Mouse (Mus musculus) heart, embryonic 16.5 days (tissue): ENCODE measurements around the gene Galnt7. TPM values are rescaled to one million over a fixed set of nuclear protein-coding genes. Genes with fewer than 3 reads are reported as not detected.
A peak's percentile ranks its signal among the peaks of the same experiment; 100 is the strongest.

ENCODE experiments used
- ATAC-seq: fragments of 200-750 bp; cut with Nextera tagmentation; replicated peaks from 2 replicates; pipeline ENCODE4 v1.8.0; 2017; ENCODE audit warnings: moderate number of reproducible peaks; ENCODE audit not compliant: insufficient read depth, low FRiP score; ENCODE audit errors: extremely low read depth
- H3K27ac ChIP-seq: fragments of 300-500 bp; sonication (generic); 2 replicates; pipeline ENCODE4 v1.5.1; 2014; ENCODE audit warnings: mild to moderate bottlenecking, low read length, control low read depth, moderate library complexity
- H3K27me3 ChIP-seq: fragments of 300-500 bp; sonication (generic); 2 replicates; pipeline ENCODE4 v1.6.1; 2014; ENCODE audit warnings: low read length, mixed read lengths; ENCODE audit not compliant: control insufficient read depth, insufficient read depth
- H3K36me3 ChIP-seq: fragments of 300-500 bp; sonication (generic); 2 replicates; pipeline ENCODE4 v1.6.1; 2014; ENCODE audit not compliant: control insufficient read depth, insufficient read depth
- H3K4me1 ChIP-seq: fragments of 300-500 bp; sonication (generic); 2 replicates; pipeline ENCODE4 v1.6.1; 2014; ENCODE audit warnings: low read length, mixed read lengths; ENCODE audit not compliant: control insufficient read depth, insufficient read depth
- H3K4me2 ChIP-seq: fragments of 300-500 bp; sonication (generic); 2 replicates; pipeline ENCODE4 v1.6.1; 2014; ENCODE audit warnings: low read depth, mild to moderate bottlenecking, control low read depth, low read length
- H3K4me3 ChIP-seq: fragments of 300-500 bp; sonication (generic); 2 replicates; pipeline ENCODE4 v1.5.1; 2014; ENCODE audit warnings: mild to moderate bottlenecking, control low read depth, low read length
- H3K9ac ChIP-seq: fragments of 300-500 bp; sonication (generic); 2 replicates; pipeline ENCODE4 v1.6.1; 2014; ENCODE audit warnings: low read length, control low read depth
- H3K9me3 ChIP-seq: fragments of 300-500 bp; sonication (generic); replicated peaks from 2 replicates; pipeline ENCODE4 v1.6.1; 2016; ENCODE audit warnings: low read length; ENCODE audit not compliant: control insufficient read depth
- WGBS: fragments of 180-500 bp; shearing (Covaris S2); extraction: QIAGEN DNeasy Blood & Tissue Kit; methylation state at CpG from one replicate; pipeline ENCODE4 v1.1.7; 2014; 5-methylcytosine and 5-hydroxymethylcytosine counted together
- polyA plus RNA-seq: library from polyadenylated mRNA; unstranded; fragments of >200 nt; fragmentation: Nextera tagmentation; extraction: Ambion mirVana; gene quantifications from 2 replicates; pipeline ENCODE4 v1.2.1, GENCODE M21; 2015

Galnt7 gene
- polyA plus RNA-seq, 1 experiment from 2014 or later, result 7.1 TPM

DNA sequence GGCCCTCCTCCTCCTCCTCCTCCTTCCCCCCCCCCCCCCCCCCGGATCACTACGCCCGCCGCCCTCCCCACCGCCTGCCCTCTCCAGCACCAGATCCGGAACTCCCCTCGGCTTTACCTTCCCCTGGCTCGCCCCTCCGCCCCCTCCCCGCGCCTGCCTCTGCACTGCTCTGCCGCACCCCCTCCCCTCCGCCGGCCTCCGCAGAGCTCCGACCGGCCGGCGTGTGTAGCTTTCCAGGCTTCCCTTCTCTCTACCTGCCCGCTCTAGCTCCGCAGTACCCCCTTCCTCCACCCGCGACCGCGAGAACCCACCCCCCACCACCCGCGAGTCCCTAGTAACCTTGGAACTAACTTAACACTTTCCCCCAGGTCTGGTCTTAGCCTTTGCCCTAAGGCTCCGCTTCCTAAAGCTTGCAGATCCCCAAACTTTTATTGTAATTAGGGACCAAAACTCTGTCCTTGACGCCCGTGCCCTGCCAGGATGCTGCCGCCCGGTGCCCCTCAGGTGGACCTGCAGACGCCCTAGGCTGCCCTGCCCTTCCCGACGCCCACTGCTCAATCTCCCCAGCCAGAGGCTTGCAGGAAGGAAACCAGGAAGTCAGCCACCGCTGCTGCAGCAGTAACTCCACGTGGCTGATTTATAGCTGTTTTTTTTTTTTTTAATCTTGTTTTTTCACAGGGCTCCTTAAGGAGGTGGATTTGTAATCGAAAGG lies 380 bp upstream of the Galnt7 start:
- under 1% methylated on average over 27 of the region's 38 CpGs for WGBS
- peaks cover 6% of the 10 kb centered on the region; the same call in 1 of the 2 replicates for H3K4me1 ChIP-seq
- no peaks in the 10 kb centered on the region for H3K36me3 ChIP-seq
- H3K27ac ChIP-seq, result peak overlapping the region; percentile 92
- no peaks in the 10 kb centered on the region for H3K9me3 ChIP-seq
- H3K4me2 ChIP-seq, result peak overlapping the region; percentile 70
- peak overlapping the region; percentile 91 for H3K4me3 ChIP-seq
- no peaks in the 10 kb centered on the region for H3K27me3 ChIP-seq
- peak; percentile 39 for ATAC-seq
- H3K9ac ChIP-seq, result peak overlapping the region; percentile 97

DNA sequence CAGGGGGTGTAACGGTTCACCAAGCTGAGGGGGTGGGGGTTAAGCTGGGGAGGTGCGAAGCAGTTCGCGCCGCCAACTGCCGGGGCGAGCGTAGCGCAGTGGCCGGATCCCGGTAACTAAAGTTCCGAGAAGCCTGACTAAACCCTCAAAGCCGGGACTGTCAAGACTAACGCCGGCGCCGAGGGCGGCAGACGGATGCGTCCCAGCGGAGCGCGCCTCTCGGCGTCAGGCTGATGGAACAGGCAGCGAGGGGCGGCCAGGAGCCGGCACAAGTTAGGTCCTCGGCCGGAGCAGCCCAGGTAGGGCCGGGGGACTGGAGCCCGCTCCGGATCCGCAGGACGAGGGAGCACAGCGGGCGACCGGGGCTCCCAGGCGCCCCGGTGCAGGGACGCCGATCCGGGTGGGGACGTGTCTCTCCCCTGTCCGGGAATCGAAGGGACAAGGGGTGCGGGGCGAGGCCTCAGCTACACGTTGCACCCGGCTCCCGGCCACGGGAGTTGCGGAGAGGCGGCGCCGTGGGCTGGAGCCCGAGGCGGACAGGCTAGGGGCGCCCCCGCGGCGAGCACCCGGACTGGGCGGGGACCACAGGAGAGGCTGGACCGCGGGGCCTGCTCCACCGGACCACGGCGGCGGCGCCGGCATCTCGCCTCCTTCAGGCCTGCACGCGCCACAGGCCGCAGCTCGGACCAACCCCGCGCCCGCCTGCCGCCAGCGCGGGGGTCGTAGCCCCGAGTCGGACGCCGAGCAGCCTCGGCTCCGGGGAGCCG lies 960 bp downstream of the Galnt7 start:
- Histone ChIP-seq H3K9ac (peak overlapping the region; percentile 97), H3K4me2 (peak overlapping the region; percentile 70), H3K4me1 (peaks cover 13% of the 10 kb centered on the region), H3K27ac (peak overlapping the region; percentile 92), H3K36me3 (no peaks in the 10 kb centered on the region), H3K27me3 (no peaks in the 10 kb centered on the region), H3K9me3 (no peaks in the 10 kb centered on the region), H3K4me3 (peak overlapping the region; percentile 91)
- under 1% methylated on average over 91 of the region's 91 CpGs for WGBS
- ATAC-seq, result peak; percentile 73

DNA sequence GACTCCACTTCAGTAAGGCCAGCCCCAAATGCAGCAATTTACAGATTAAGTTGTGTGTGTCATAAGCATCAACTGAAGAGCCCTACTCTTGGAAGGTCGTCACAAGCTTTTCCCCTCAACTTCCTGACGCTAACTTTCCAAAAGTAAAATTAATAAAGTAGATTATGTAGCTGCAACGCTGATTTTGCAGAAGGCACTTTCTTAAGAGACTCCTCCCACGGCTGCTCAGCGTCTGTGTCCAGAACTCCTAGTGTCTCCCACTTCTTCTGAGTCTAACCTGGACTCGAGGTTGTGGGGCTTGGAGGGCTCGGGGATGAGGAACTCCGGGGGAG lies 1.5 kb downstream of the Galnt7 start:
- WGBS, result 3% methylated on average over 8 of the region's 8 CpGs
- peak overlapping the region; percentile 91 for H3K4me3 ChIP-seq
- H3K9me3 ChIP-seq, result no peaks in the 10 kb centered on the region
- no peaks in the 10 kb centered on the region for H3K36me3 ChIP-seq
- H3K27ac ChIP-seq, result peak overlapping the region; percentile 92
- H3K9ac ChIP-seq, result peak overlapping the region; percentile 97
- peak overlapping the region; percentile 70 for H3K4me2 ChIP-seq
- ATAC-seq, result no peak
- H3K27me3 ChIP-seq, result no peaks in the 10 kb centered on the region
- peaks cover 13% of the 10 kb centered on the region for H3K4me1 ChIP-seq

DNA sequence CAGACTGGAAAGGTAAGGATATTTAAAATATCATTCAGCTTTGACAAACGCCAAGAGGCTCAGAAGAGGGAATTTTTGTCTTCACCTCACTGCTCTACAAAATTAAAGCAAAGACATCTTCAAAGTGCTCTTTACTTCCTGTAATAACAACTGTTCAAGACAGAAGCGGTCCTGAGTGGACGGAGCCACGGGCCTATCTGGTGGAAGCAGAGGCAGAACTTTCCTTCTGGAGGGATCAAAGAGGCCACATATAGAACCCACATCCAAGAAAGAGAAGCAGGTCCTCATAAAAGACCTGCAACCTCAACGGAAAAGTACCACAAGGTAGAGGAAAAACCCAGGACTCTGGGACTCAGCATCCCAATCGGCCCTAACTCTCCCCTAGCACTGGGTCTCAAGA lies 2.6 kb downstream of the Galnt7 start:
- Histone ChIP-seq H3K4me1 (peaks cover 13% of the 10 kb centered on the region), H3K27ac (no peak overlapping the region), H3K36me3 (no peaks in the 10 kb centered on the region), H3K27me3 (no peaks in the 10 kb centered on the region), H3K4me3 (no peak overlapping the region), H3K9me3 (no peaks in the 10 kb centered on the region), H3K4me2 (no peak overlapping the region), H3K9ac (no peak overlapping the region)
- 82% methylated on average over 6 of the region's 6 CpGs for WGBS
- no peak for ATAC-seq

DNA sequence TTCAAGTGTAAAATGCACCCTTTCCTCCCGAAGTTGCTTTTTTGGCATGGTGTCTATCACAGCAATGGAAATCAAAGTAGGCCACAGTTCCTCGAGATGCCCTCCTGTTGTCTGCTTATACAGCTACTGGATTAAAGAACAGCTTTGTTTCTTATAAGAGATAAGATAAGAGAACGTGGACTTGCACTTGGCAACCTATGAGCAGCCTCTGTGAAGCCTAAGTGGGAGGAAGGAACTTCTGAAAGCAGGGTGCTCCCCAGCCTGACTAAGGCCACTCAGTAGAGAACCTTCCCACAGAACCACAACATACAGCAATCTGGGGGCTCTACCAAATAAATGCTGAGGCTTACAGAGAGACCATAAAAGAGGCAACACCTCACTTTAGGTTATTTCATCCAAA lies 5.3 kb downstream of the Galnt7 start:
- Histone ChIP-seq H3K4me1 (peaks cover 9% of the 10 kb centered on the region), H3K9ac (no peak overlapping the region), H3K27ac (no peak overlapping the region), H3K36me3 (no peaks in the 10 kb centered on the region), H3K27me3 (no peaks in the 10 kb centered on the region), H3K9me3 (no peaks in the 10 kb centered on the region), H3K4me2 (no peak overlapping the region), H3K4me3 (no peak overlapping the region)
- ATAC-seq, result no peak
- 27% methylated on average over 3 of the region's 3 CpGs for WGBS

DNA sequence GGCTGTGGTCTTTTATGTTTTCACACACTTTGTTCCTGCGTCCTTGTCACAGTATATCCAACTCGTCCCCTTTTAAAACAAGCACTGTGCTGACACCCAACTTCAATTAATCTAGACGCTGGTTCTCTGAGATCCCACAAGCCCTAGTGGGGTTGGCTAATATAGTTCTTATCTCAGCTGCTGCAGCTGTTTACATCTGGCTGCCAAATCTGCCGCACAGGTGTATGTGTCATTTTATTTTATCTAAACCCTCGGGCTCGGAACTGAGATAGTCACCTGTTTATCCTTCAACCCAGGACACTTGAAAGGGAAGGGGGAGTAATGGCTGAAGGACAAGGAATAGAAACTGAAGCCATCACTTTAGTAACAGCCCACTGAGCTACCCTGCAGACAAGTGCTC lies 8.6 kb downstream of the Galnt7 start:
- Histone ChIP-seq H3K4me2 (no peak overlapping the region), H3K27me3 (no peaks in the 10 kb centered on the region), H3K9ac (no peak overlapping the region), H3K4me1 (peaks cover 18% of the 10 kb centered on the region), H3K27ac (no peak overlapping the region), H3K36me3 (no peaks in the 10 kb centered on the region), H3K4me3 (no peak overlapping the region), H3K9me3 (no peaks in the 10 kb centered on the region)
- no peak for ATAC-seq
- 40% methylated on average over 6 of the region's 6 CpGs for WGBS

DNA sequence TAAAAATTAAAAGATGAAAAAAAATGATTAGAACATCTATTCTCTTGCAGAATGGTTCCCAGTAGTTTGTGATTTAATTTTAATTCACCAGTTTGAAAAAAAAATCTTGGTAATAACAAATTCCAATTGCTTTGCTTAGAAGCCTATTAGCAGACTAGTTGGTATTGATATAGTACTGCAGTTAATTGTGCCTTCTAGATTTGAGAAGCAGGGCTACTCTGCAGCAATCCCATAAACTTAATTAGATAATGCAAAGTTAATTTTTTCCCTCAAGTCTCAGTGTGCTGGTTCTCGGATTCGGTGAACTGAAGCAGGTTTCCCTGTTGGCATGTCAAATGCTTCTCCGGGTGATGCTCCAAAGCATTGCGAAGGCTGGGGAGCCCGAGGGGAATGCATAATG lies 10.1 kb downstream of the Galnt7 start:
- H3K4me2 ChIP-seq, result no peak overlapping the region
- H3K36me3 ChIP-seq, result no peaks in the 10 kb centered on the region
- H3K27ac ChIP-seq, result no peak overlapping the region
- no peaks in the 10 kb centered on the region for H3K27me3 ChIP-seq
- no peak for ATAC-seq
- H3K9ac ChIP-seq, result no peak overlapping the region
- peaks cover 18% of the 10 kb centered on the region for H3K4me1 ChIP-seq
- WGBS, result 83% methylated on average over 5 of the region's 5 CpGs
- H3K9me3 ChIP-seq, result no peaks in the 10 kb centered on the region
- no peak overlapping the region for H3K4me3 ChIP-seq

DNA sequence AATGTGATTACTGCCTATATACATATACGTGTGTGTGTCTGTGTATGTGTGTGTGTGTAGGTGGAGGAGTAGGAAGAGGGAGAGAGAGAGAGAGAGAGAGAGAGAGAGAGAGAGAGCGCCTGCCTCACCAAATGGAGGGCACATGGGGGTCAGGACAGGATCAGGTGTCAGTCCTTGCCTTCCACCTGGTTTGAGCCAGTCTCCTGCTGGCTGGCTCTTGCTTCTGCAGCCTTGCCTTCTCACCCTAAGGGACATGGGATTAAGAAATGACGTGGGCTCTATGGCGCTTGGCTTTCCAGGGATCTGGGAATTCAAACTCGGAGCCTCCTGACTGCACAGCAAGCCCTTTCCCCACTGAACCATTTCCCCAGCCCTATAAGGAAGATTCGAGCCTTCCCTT lies 13.9 kb downstream of the Galnt7 start:
- no peaks in the 10 kb centered on the region for H3K36me3 ChIP-seq
- H3K27ac ChIP-seq, result no peak overlapping the region
- H3K4me2 ChIP-seq, result no peak overlapping the region
- no peaks in the 10 kb centered on the region for H3K9me3 ChIP-seq
- 77% methylated on average over 6 of the region's 6 CpGs for whole genome bisulfite sequencing
- no peak overlapping the region for H3K9ac ChIP-seq
- ATAC-seq, result no peak
- H3K27me3 ChIP-seq, result no peaks in the 10 kb centered on the region
- no peak overlapping the region for H3K4me3 ChIP-seq
- peaks cover 11% of the 10 kb centered on the region for H3K4me1 ChIP-seq

DNA sequence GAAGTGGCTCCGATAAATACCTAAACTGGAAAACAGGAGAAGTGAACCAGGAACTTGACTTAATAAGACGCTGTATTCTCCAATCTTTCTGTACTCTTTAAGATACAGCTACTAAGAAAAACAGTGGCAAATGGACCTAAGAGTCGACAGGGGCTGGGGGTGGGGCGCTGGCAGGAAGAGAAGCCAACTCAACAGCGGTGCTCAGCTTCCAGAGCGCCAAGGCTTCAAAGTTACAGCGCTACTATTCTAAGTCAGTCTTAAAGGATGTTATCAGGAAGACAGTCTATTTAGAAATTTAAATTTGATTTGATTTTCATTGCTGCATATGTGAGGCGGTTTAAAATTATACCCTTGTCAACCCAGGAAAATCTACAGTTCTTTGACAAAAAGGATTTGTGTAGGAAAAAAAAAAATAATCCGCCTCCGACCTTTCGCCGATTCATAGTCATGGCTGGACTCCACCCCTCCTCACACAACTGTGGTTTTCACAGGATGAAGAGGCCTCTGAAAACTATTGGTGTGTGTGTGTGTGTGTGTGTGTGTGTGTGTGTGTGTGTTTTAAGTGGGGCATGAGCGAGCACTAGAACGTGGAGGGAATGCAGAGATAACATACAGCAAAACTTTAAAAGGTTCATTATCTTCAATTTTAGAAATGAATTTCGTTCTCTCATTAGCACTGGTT lies 15.1 kb downstream of the Galnt7 start:
- Histone ChIP-seq H3K4me2 (0 out of 2 replicates have a peak overlapping the region, but pooled peaks have one; percentile 6), H3K4me1 (peaks cover 11% of the 10 kb centered on the region), H3K4me3 (no peak overlapping the region), H3K9ac (no peak overlapping the region), H3K36me3 (no peaks in the 10 kb centered on the region), H3K27ac (no peak overlapping the region), H3K27me3 (no peaks in the 10 kb centered on the region), H3K9me3 (no peaks in the 10 kb centered on the region)
- no peak for ATAC-seq
- 72% methylated on average over 15 of the region's 15 CpGs for WGBS
